Mouse (Mus musculus) forebrain, embryonic 15.5 days (tissue): Measurements from ENCODE around the gene Commd7. TPM values are rescaled to one million over a fixed set of nuclear protein-coding genes. Genes with fewer than 3 reads are reported as not detected.

ENCODE experiments used
- polyA plus RNA-seq: library from polyadenylated mRNA; unstranded; fragments of >200 nt; fragmentation: Nextera tagmentation; extraction: Ambion mirVana; gene quantifications from 2 replicates; pipeline ENCODE4 v1.2.1, GENCODE M21; 2015

Commd7 gene
- polyA plus RNA-seq, 1 experiment from 2014 or later = 104 TPM

Other genes starting within 250 kb of the Commd7 start
- not detected in 2 replicates for gene 4930404H24Rik, start 140.0 kb downstream of the Commd7 start, polyA plus RNA-seq
- gene Nol4l, start 102.8 kb downstream of the Commd7 start, polyA plus RNA-seq = 44.1 and 44.8 TPM in 2 replicates
- 3.7 and 3.9 TPM in 2 replicates for gene Dnmt3b, start 16.7 kb upstream of the Commd7 start, polyA plus RNA-seq
- not detected in 2 replicates for gene Dnmt3c, start 63.9 kb upstream of the Commd7 start, polyA plus RNA-seq
- gene Mapre1, start 108.5 kb upstream of the Commd7 start, polyA plus RNA-seq = 399 and 423 TPM in 2 replicates
- not detected in 2 replicates for gene Efcab8, start 147.2 kb upstream of the Commd7 start, polyA plus RNA-seq
- gene Sun5, start 238.3 kb upstream of the Commd7 start, polyA plus RNA-seq = not detected in 2 replicates
- not detected in 2 replicates for gene Bpifb2, start 242.3 kb upstream of the Commd7 start, polyA plus RNA-seq